Mouse (Mus musculus) kidney, embryonic 15.5 days (tissue): ENCODE results near the gene Twnk. TPM values are rescaled to one million over a fixed set of nuclear protein-coding genes. Genes with fewer than 3 reads are reported as not detected.

Experiments used
- ATAC-seq: fragments of 200-750 bp; cut with Nextera tagmentation; replicated peaks from 2 replicates; pipeline ENCODE4 v1.8.0; 2017; ENCODE audit warnings: moderate TSS enrichment; ENCODE audit not compliant: low FRiP score
- H3K27ac ChIP-seq: fragments of 300-500 bp; sonication (generic); 2 replicates; pipeline ENCODE4 v1.5.1; 2015; ENCODE audit warnings: mild to moderate bottlenecking, inconsistent platforms
- H3K27me3 ChIP-seq: fragments of 300-500 bp; sonication (generic); 2 replicates; pipeline ENCODE4 v1.6.1; 2015; ENCODE audit warnings: inconsistent platforms
- H3K36me3 ChIP-seq: fragments of 300-500 bp; sonication (generic); 2 replicates; pipeline ENCODE4 v1.6.1; 2015; ENCODE audit warnings: inconsistent platforms
- H3K4me1 ChIP-seq: fragments of 300-500 bp; sonication (generic); 2 replicates; pipeline ENCODE4 v1.6.1; 2015; ENCODE audit warnings: inconsistent platforms
- H3K4me2 ChIP-seq: fragments of 300-500 bp; sonication (generic); 2 replicates; pipeline ENCODE4 v1.6.1; 2015; ENCODE audit warnings: moderate library complexity, mild to moderate bottlenecking, inconsistent platforms
- H3K4me3 ChIP-seq: fragments of 300-500 bp; sonication (generic); replicated peaks from 2 replicates; pipeline ENCODE4 v1.5.1; 2015; ENCODE audit warnings: mild to moderate bottlenecking, inconsistent platforms
- H3K9ac ChIP-seq: fragments of 300-500 bp; sonication (generic); 2 replicates; pipeline ENCODE4 v1.6.1; 2015; ENCODE audit warnings: mild to moderate bottlenecking, inconsistent platforms
- H3K9me3 ChIP-seq: fragments of 300-500 bp; sonication (generic); replicated peaks from 2 replicates; pipeline ENCODE4 v1.6.1; 2016; ENCODE audit warnings: inconsistent platforms
- whole genome bisulfite sequencing: fragments of 180-500 bp; shearing (Covaris S2); methylation state at CpG from one replicate; pipeline ENCODE4 v1.1.7; 2015; ENCODE audit warnings: mixed read lengths; 5-methylcytosine and 5-hydroxymethylcytosine counted together
- polyA plus RNA-seq: library from polyadenylated mRNA; unstranded; fragments of >200 nt; fragmentation: Nextera tagmentation; extraction: Ambion mirVana; gene quantifications from 2 replicates; pipeline ENCODE4 v1.2.1, GENCODE M21; 2015

The Twnk gene
- polyA plus RNA-seq, 1 experiment from 2014 or later: 29.7 TPM

DNA sequence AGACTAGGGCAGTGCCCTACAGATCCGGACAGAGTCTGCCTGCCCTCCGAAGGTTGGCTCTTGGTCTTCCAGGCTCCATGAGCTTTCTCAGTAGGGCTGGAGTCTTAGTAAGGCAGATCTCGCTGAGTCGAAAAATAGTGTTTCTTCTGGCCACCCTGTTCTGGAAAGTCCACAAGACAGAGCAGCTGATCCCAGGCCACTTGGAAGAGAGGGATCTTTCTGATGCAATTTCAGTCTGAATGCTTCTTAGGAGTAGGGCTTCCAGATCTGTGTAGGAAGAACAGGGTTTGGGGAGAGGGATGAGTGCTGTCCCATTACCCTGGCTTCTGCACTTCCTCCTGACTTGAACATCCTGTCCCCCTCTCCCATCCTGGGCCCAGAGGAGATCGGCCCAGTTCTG lies 40.2 kb downstream of the Twnk start, which contains the start of gene Pdzd7:
Gene Pdzd7, minus strand, starts transcription at position 67 of the 400 bp plus-strand sequence.
- Histone ChIP-seq H3K4me1 (peaks cover 50% of the 10 kb centered on the region), H3K9me3 (no peaks in the 10 kb centered on the region), H3K36me3 (peaks cover 5% of the 10 kb centered on the region; the same call in 1 of the 2 replicates), H3K4me2 (peak within 1 kb of the TSS; percentile 92), H3K27me3 (peaks cover 33% of the 10 kb centered on the region), H3K27ac (peak within 1 kb of the TSS; percentile 32; the same call in 1 of the 2 replicates), H3K4me3 (peak within 1 kb of the TSS; percentile 57), H3K9ac (0 out of 2 replicates have a peak within 1 kb of the TSS, but pooled peaks have one; percentile 58)
- WGBS: 64% methylated on average over 5 of the region's 5 CpGs
- ATAC-seq: no peak

DNA sequence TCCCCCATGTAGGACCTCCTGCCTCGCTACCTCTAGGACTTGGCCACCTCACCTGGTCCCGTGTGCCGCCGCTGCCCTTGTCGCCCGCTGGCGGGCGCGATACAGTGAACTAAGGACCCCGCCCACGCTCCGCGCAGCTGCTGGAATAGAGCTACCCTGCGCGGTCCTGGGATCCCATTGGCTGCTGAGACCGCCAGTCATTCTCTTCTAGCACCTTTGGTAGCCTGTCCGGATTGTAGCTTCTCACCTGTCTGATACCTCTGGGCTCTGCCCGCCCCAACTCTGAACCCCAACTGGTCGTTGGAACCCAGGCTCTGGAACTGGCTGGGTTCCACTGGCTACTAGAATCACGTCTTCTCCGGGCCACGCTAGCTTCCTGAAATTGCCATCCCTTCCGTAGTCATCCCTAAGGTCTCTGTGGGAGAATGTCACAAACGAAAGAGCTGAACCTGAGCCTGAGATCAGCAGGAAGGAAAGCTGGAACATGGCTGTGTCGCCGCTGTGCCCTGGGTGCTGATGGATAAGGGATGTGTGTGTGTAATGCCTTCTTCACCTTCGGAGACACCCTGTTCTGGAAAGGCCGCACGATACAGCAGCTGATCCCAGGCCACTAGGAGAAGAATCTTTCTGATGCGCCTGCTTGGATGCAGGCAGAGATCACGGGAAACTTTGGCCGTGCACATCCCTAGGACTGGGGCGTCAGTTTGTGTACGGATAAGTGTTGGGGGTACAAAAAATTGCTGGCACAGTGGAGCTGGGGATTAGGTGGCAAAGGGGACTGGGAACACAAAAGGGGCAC lies 41.3 kb downstream of the Twnk start:
- H3K9me3 ChIP-seq: no peaks in the 10 kb centered on the region
- peaks cover 10% of the 10 kb centered on the region for H3K36me3 ChIP-seq
- WGBS: 1% methylated on average over 34 of the region's 34 CpGs
- ATAC-seq: peak; percentile 35; the same call in 1 of the 2 replicates
- H3K4me1 ChIP-seq: peaks cover 50% of the 10 kb centered on the region
- H3K4me3 ChIP-seq: peak overlapping the region; percentile 57
- H3K27me3 ChIP-seq: peaks cover 29% of the 10 kb centered on the region
- peak overlapping the region; percentile 58 for H3K9ac ChIP-seq
- peak overlapping the region; percentile 92 for H3K4me2 ChIP-seq
- H3K27ac ChIP-seq: peak overlapping the region; percentile 92

DNA sequence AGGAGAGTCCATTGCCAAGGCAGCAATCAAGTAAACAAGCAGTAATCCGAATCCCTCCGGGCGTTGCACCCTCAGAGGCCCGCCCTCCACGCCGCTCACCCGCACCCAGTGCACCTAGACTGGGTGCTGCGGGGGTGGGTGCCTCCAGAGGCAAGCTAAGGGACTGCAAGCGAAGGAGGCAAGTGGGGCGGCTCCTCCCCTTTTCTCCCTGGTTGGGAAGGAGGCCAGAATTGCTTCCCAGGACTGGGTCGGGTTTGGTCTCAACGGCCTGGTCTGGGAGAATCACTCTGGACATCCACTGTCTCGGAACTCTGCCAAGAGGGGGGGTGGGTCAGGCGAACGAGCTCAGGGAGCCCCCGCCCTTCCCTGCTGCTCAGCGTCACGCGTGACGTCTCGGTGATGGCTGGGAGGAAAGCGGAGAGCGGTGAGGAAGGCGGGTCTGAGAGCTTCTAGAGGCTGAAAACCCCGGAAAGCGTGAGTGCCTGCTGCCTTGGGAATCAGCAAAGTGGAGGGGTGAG lies 42.0 kb downstream of the Twnk start, which contains the start of gene Sfxn3:
Gene Sfxn3, plus strand, starts transcription at position 87 of the 518 bp plus-strand sequence.
- Histone ChIP-seq H3K9me3 (no peaks in the 10 kb centered on the region), H3K9ac (peak within 1 kb of the TSS; percentile 58), H3K4me3 (peak within 1 kb of the TSS; percentile 57), H3K36me3 (peaks cover 17% of the 10 kb centered on the region), H3K27me3 (peaks cover 22% of the 10 kb centered on the region), H3K27ac (peak within 1 kb of the TSS; percentile 92), H3K4me2 (peak within 1 kb of the TSS; percentile 92), H3K4me1 (peaks cover 50% of the 10 kb centered on the region)
- under 1% methylated on average over 26 of the region's 26 CpGs for WGBS
- peak; percentile 81 for ATAC-seq

DNA sequence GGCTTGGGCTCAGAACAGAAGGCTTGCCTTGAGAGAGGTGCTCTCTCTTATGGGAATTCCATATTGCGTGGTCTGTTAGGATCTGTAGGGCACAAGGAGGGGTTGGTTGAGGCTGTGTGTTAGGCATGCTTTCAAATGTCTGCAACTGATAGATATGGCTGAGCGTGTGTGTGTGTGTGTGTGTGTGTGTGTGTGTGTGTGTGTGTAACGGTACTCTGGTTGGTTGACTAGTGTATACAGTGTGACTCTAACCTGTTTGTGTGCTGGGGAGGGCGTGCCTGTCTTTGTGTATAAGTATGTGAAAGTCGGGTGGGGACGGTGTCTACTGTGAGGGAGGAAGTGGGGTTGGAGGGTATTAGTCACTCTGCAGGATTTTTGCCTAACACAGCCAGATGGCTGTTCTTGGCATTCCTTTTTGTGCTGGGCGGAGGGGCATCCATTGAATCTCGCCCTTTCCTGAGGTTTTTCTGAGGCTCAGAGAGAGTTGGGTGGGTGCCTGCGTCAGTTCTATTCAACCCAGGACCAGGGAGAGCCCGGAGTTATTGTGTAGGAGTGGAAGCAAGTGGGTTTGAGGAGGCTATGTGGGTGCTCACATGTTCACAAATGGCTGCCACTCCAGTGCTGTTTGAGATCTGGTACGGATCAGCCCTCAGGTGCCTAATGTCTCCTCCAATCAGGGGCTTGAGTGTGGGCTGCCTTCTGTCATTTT lies 42.6 kb downstream of the Twnk start:
- Histone ChIP-seq H3K27me3 (peaks cover 22% of the 10 kb centered on the region), H3K27ac (peak overlapping the region; percentile 92), H3K36me3 (peaks cover 23% of the 10 kb centered on the region), H3K4me2 (peak overlapping the region; percentile 92), H3K9ac (peak overlapping the region; percentile 58), H3K4me3 (peak overlapping the region; percentile 57), H3K4me1 (peaks cover 53% of the 10 kb centered on the region), H3K9me3 (no peaks in the 10 kb centered on the region)
- WGBS: 32% methylated on average over 11 of the region's 11 CpGs
- peak; percentile 52 for ATAC-seq

DNA sequence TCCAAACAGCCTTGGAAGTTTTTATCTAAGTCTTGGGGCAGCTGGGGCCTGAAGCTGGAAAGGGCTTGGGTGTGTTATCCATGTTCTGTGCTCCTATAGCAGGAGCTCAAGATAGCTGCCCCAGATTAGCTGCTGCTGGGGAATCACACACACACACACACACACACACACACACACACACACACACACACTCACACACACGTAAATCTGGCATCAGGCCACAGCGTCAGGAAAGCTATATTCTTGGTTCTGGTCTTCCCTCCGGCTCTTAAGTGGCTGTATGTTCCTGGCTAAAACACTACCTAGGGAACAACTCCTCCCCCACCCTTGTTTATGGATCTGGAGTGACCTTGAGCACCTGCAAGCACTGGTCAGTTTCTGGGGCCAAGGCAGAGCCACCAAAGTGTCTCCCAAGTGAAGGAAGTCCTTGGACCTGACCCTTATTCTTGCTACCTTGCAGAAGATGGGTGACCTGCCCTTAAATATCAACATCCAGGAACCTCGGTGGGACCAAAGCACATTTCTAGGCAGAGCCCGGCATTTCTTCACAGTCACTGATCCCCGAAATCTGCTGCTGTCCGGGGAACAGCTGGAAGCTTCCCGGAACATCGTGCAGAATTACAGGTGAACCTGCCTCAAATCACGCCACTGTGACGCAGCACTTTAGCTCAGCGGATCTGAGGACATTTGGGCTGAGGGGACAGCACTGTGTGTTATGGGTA lies 43.3 kb downstream of the Twnk start:
- H3K4me1 ChIP-seq: peaks cover 56% of the 10 kb centered on the region
- no peak for ATAC-seq
- H3K9me3 ChIP-seq: no peaks in the 10 kb centered on the region
- H3K36me3 ChIP-seq: peaks cover 29% of the 10 kb centered on the region
- peak overlapping the region; percentile 57; the same call in 1 of the 2 replicates for H3K4me3 ChIP-seq
- H3K27me3 ChIP-seq: peaks cover 22% of the 10 kb centered on the region
- H3K4me2 ChIP-seq: peak overlapping the region; percentile 92
- H3K9ac ChIP-seq: peak overlapping the region; percentile 58; the same call in 1 of the 2 replicates
- peak overlapping the region; percentile 92; the same call in 1 of the 2 replicates for H3K27ac ChIP-seq
- WGBS: 79% methylated on average over 12 of the region's 12 CpGs

DNA sequence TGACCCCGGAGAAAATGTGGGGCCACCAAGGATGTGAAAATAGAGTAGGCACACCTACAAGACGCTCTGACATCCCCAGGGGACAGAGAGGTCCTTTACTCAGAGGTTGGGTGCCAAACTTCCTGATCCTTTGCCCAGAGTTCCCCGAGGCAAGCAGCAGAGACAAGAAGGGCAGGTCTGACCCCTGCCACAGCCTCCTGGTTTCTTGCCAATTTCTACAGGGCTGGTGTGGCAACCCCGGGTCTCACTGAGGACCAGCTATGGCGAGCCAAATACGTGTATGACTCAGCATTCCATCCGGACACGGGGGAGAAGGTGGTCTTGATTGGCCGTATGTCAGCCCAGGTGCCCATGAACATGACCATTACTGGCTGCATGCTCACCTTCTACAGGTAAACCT lies 44.1 kb downstream of the Twnk start:
- ATAC-seq: no peak
- Histone ChIP-seq H3K36me3 (peaks cover 29% of the 10 kb centered on the region), H3K27me3 (peaks cover 18% of the 10 kb centered on the region), H3K4me3 (no peak overlapping the region), H3K27ac (no peak overlapping the region), H3K9me3 (no peaks in the 10 kb centered on the region), H3K4me1 (peaks cover 52% of the 10 kb centered on the region), H3K4me2 (no peak overlapping the region), H3K9ac (no peak overlapping the region)
- 78% methylated on average over 9 of the region's 9 CpGs for WGBS

DNA sequence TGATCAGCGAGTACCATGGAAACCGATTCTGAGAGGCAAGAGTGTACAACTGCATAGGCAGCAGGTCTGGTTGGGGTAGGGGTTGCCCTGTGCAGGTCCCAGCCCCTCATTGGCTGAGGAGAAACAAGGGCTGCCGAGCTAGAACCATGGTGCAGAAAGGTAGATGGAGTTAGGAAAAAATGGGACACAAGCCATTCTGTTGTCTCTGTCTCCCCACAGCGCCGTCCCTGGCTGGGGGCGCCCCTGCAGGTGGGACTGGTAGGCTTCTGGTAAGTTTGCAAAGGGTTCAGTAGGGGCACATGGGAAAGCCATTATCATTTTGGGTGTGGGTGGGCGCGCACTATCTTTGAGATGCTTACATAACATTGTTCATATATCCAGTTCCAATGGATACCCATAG lies 48.0 kb downstream of the Twnk start:
- no peak overlapping the region for H3K4me3 ChIP-seq
- no peak overlapping the region for H3K4me2 ChIP-seq
- H3K9ac ChIP-seq: no peak overlapping the region
- no peaks in the 10 kb centered on the region for H3K9me3 ChIP-seq
- no peaks in the 10 kb centered on the region for H3K27me3 ChIP-seq
- no peak for ATAC-seq
- 82% methylated on average over 8 of the region's 8 CpGs for WGBS
- H3K36me3 ChIP-seq: peaks cover 29% of the 10 kb centered on the region
- no peak overlapping the region for H3K27ac ChIP-seq
- H3K4me1 ChIP-seq: peaks cover 43% of the 10 kb centered on the region

DNA sequence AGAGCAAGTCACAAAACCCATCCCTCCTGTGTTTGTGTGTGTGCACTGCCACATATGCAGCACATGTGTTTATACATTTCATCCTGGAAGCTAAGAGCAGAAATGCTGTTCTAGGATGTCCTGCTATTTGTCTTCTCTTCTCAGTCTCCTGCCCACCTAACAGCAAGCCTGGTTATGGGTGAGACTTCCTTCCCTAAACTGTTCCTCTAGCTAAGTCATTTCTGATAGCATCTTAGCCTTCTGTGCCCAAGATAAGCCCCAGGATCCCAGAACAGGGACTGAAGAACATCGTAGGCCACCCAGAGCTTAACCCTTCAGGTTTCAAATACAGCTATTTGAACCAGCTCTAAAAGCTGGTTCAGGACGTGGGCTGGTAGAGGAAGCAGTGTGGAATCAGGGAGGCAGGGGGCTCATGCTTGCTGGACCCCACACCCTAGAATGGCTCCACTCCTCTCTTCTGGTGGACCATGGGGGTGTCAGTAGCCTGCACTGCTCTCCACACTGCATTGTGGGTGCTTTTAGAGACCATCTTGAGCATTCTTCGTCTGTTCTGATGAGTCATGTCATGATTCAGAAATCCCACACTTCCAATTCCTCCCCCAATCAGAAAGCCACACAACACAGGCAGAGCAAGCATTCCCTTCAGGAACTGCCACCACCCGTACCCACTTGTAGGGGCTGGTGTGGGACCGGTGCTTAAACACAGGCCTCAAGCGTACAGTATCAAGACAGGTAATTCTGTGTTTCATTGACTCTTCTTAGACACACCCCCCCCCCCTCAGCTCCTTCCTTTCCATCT lies 49.6 kb downstream of the Twnk start:
- no peaks in the 10 kb centered on the region for H3K9me3 ChIP-seq
- no peak overlapping the region for H3K9ac ChIP-seq
- H3K27ac ChIP-seq: peak overlapping the region; percentile 27; the same call in 1 of the 2 replicates
- ATAC-seq: no peak
- H3K4me3 ChIP-seq: no peak overlapping the region
- H3K4me1 ChIP-seq: peaks cover 39% of the 10 kb centered on the region
- H3K36me3 ChIP-seq: peaks cover 29% of the 10 kb centered on the region
- H3K27me3 ChIP-seq: no peaks in the 10 kb centered on the region
- WGBS: 82% methylated on average over 6 of the region's 6 CpGs
- no peak overlapping the region for H3K4me2 ChIP-seq

DNA sequence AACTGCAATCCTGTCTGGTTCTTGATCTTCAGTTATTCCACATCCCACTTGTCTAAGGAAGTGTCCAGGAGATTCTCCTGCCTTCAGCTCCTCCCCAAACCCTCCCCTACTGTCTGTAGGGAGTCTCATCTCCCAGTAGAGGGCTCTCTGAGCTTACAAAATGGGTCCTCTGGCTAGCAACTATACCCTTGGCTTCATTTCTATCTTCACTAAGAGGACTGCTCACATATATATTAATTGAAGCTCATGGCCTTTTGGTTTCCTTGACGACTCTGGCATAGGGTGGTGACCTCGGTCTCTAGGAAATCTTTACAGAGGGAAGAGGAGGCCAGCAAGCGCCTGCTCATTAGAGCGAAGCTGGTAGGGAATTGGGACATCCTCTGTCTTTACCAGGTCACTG lies 50.9 kb downstream of the Twnk start:
- Histone ChIP-seq H3K9ac (0 out of 2 replicates have a peak overlapping the region, but pooled peaks have one; percentile 9), H3K4me3 (no peak overlapping the region), H3K4me1 (peaks cover 39% of the 10 kb centered on the region), H3K27me3 (no peaks in the 10 kb centered on the region), H3K27ac (peak overlapping the region; percentile 98; the same call in 1 of the 2 replicates), H3K4me2 (0 out of 2 replicates have a peak overlapping the region, but pooled peaks have one; percentile 8), H3K9me3 (no peaks in the 10 kb centered on the region), H3K36me3 (peaks cover 22% of the 10 kb centered on the region)
- WGBS: 28% methylated on average over 4 of the region's 4 CpGs
- ATAC-seq: 0 out of 2 replicates have a peak, but pooled peaks have one; percentile 17

DNA sequence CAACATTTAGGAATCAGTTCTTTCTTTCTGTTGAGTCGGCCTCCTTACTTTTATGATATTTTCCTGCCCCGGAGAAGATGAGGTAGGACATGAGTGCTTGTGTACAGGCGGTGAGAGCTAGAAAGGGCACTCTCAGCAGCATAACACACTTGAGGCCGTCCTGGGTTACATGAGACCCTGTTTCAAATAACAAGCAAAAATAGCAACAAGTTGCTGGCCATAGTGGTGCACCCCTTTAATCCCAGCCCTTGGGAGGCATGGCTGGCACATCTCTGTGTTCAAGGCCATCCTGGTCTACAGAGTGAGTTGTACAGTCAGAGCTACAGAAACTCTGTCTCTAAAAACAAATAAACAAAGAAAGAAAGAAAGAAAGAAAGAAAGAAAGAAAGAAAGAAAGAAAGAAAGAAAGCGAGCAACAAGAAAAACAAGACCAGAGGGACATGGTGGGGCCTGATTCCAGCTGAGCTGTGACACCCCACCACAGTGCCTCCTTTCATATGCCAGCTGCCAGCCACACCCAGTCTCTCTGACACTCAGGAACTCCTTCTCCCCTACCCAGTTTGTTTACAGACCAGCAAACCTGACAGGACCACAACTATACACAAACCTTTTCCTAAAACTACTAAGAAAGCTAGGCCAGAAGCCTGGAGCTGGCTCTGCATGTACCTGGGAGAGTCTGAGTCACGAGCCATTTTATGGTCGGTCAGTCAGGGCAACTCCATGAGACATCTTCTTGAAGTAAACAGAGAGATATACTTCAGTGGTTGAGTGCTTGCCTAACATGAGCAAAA lies 51.6 kb downstream of the Twnk start:
- WGBS: 69% methylated on average over 7 of the region's 7 CpGs
- H3K9ac ChIP-seq: peak overlapping the region; percentile 62; the same call in 1 of the 2 replicates
- H3K4me2 ChIP-seq: peak overlapping the region; percentile 65
- peak overlapping the region; percentile 98 for H3K27ac ChIP-seq
- H3K4me1 ChIP-seq: peaks cover 39% of the 10 kb centered on the region
- peaks cover 16% of the 10 kb centered on the region; the same call in 1 of the 2 replicates for H3K36me3 ChIP-seq
- H3K9me3 ChIP-seq: no peaks in the 10 kb centered on the region
- no peak for ATAC-seq
- peak overlapping the region; percentile 59 for H3K4me3 ChIP-seq
- H3K27me3 ChIP-seq: no peaks in the 10 kb centered on the region
